Comparison of ENCODE assay signal across 8 mouse cellular contexts in the genomic region with DNA sequence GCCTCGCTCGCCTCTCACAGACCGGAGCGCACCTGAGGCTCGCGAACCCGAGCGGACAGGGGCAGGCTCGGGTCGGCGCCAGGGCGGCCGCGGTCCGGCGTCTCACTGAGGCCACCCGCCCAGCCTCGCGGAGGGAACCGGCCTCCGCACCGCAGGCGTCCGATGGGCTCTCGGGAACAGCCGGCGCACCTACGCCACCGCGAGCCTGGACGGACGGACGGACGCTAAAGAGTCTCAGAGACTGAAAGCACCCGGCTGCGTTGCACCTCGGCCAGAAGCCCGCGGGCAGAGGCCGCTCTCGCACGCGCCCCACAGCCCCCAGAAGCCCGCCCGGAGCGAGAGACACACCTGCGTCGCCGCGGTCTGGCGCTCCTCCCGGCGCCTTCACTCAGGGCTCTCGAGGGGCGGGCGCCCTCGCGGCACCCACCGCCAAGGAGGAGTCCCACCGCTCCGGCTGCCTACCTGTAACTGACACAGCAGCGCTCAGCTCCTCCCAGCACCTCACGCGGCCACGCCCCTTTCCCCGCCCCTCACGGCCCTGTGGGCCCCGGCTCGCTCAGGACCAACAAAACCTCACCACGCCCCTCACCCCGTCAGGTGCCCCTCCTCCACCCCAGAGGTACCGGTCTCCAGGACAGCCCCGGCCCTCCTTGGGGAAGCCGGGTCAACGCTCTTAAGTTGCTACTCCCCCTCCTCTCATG. TPM values are rescaled to one million over a fixed set of nuclear protein-coding genes. Genes with fewer than 3 reads are reported as not detected.
DNase-seq lines count a peak whose midpoint lies in the region; ATAC-seq lines count a peak whose summit lies in the region.

A gene (minus strand): TSS at position 470 of the 701 bp plus-strand sequence.

- 2% methylated on average over 60 of the region's 75 CpGs for WGBS in hindbrain, embryonic 13.5 days

- peaks cover 23% of the 10 kb centered on the region for H3K27me3 ChIP-seq in hindbrain, embryonic 13.5 days
- H3K27me3 ChIP-seq in megakaryocyte, embryonic 14.5 days (replicated peaks) = peaks cover 26% of the 10 kb centered on the region

- intact Hi-C loops in left cerebral cortex, postnatal 14 days (cut with DNase I) = no loop called here

- no peaks in the 10 kb centered on the region for H3K9me3 ChIP-seq in hindbrain, embryonic 13.5 days
- no peaks in the 10 kb centered on the region for H3K9me3 ChIP-seq in megakaryocyte, embryonic 14.5 days

- no peak within 1 kb of the TSS for H3K27ac ChIP-seq in hindbrain, embryonic 13.5 days

- H3K4me3 ChIP-seq in hindbrain, embryonic 13.5 days = peak within 1 kb of the TSS; percentile 71
- H3K4me3 ChIP-seq in megakaryocyte, embryonic 14.5 days (replicated peaks) = peak within 1 kb of the TSS; percentile 92

- H3K9ac ChIP-seq in hindbrain, embryonic 13.5 days = peak within 1 kb of the TSS; percentile 73

- peak; percentile 97 for ATAC-seq in hindbrain, embryonic 13.5 days (ENCODE audit: low FRiP score)

- no peaks in the 10 kb centered on the region for H3K36me3 ChIP-seq in hindbrain, embryonic 13.5 days
- no peaks in the 10 kb centered on the region for H3K36me3 ChIP-seq in megakaryocyte, embryonic 14.5 days (replicated peaks; ENCODE audit: low read length)

- H3K4me2 ChIP-seq in hindbrain, embryonic 13.5 days = peak within 1 kb of the TSS; percentile 99

- peaks cover 5% of the 10 kb centered on the region for H3K4me1 ChIP-seq in hindbrain, embryonic 13.5 days (replicated peaks)
- peaks cover 13% of the 10 kb centered on the region for H3K4me1 ChIP-seq in megakaryocyte, embryonic 14.5 days

- DNase-seq in R1 (ENCODE audit: low read depth, low spot score) = peak; percentile 90
- DNase-seq in cerebellum, adult 8-10 months = peak; percentile 2
- DNase-seq in forelimb bud, embryonic 11.5 days (ENCODE audit: low read depth, low spot score) = peak; percentile 39
- peak; percentile 3 to 8 for DNase-seq in left cerebral cortex, postnatal 14 days (ENCODE audit: low spot score in 2 of 2)
- peak; percentile 44 to 46 for DNase-seq in right cerebral cortex, postnatal 10 days (ENCODE audit: low spot score in 2 of 2)
- peak; percentile 78 to 86 for DNase-seq in urinary bladder, postnatal 4 days (ENCODE audit: low spot score in 2 of 2)

RNA-seq across cellular contexts. Expression of the gene that starts here (rescaled TPM):
- 0.40 and 0.54 TPM in 2 replicates for polyA plus RNA-seq in hindbrain, embryonic 13.5 days (2015; fragmentation: Nextera tagmentation; extraction: Ambion mirVana)
- total RNA-seq in left cerebral cortex, postnatal 14 days (2021) = under 1 TPM; 0.23 to 0.29 TPM
- not detected in 2 replicates for polyA plus RNA-seq in megakaryocyte, embryonic 14.5 days (2012; ENCODE audit: insufficient read depth, low replicate concordance)

Comparison
In these comparisons a context has a peak if more than half of its experiments do, and no peak if none do; other contexts are left out.
1. Peak in ATAC-seq, H3K4me3 ChIP-seq, H3K9ac ChIP-seq and H3K4me2 ChIP-seq in hindbrain, embryonic 13.5 days; RNA of the gene not detected or under 1 TPM.
2. Peak in DNase-seq in left cerebral cortex, postnatal 14 days; RNA of the gene not detected or under 1 TPM.
3. DNase-seq: peak in every context shown above with its lines; median percentile 90 in R1; 82 in urinary bladder, postnatal 4 days; 45 in right cerebral cortex, postnatal 10 days; 39 in forelimb bud, embryonic 11.5 days; 6 in left cerebral cortex, postnatal 14 days; 2 in cerebellum, adult 8-10 months.